Mouse (Mus musculus) spleen, postnatal 36 days (tissue): ENCODE measurements around the gene Ficd.

Experiments
- DNase-seq, 2 experiments: peaks; one replicate each; pipeline ENCODE4 v3.0.0; 2022; ENCODE audit warnings: low spot score in 2 of 2, mixed read lengths in 1 of 2

Gene Ficd

GRCm38 (mm10) chr5:113735345-113736112 is at the start of gene Ficd:
Ficd (plus strand) TSS chr5:113735803.
- peak; percentile 93 to 95 for DNase-seq

- DNase-seq: no peak
Observed at GRCm38 (mm10) chr5:113687514-113687913, 48.1 kb upstream of the Ficd start.

GRCm38 (mm10) chr5:113690069-113690548 is 45.5 kb upstream of the Ficd start:
- no peak for DNase-seq

GRCm38 (mm10) chr5:113690866-113691265 is 44.7 kb upstream of the Ficd start:
- no peak for DNase-seq

GRCm38 (mm10) chr5:113693196-113693755 is 42.3 kb upstream of the Ficd start:
- DNase-seq: no peak

GRCm38 (mm10) chr5:113694000-113694399 is 41.6 kb upstream of the Ficd start:
- no peak for DNase-seq

- DNase-seq: no peak
Observed at GRCm38 (mm10) chr5:113694415-113694814, 41.2 kb upstream of the Ficd start.

- no peak for DNase-seq
Observed at GRCm38 (mm10) chr5:113700388-113701023, 35.1 kb upstream of the Ficd start.

GRCm38 (mm10) chr5:113703803-113704585 is 31.6 kb upstream of the Ficd start:
- DNase-seq: no peak

- no peak for DNase-seq
Observed at GRCm38 (mm10) chr5:113712861-113713260, 22.7 kb upstream of the Ficd start.

GRCm38 (mm10) chr5:113716581-113717388 is 18.8 kb upstream of the Ficd start:
- no peak for DNase-seq

- no peak for DNase-seq
Observed at GRCm38 (mm10) chr5:113719221-113719661, 16.4 kb upstream of the Ficd start.

GRCm38 (mm10) chr5:113722224-113723013 is 13.2 kb upstream of the Ficd start:
- no peak for DNase-seq

- no peak for DNase-seq
Observed at GRCm38 (mm10) chr5:113723567-113724237, 11.9 kb upstream of the Ficd start.

GRCm38 (mm10) chr5:113724446-113724845 is 11.2 kb upstream of the Ficd start, which contains the start of gene 1700069L16Rik:
1700069L16Rik (minus strand) TSS chr5:113724772.
- peak; percentile 34 to 46 for DNase-seq

GRCm38 (mm10) chr5:113725417-113725816 is 10.2 kb upstream of the Ficd start:
- no peak for DNase-seq

- DNase-seq: no peak
Observed at GRCm38 (mm10) chr5:113726618-113727017, 9.0 kb upstream of the Ficd start.

GRCm38 (mm10) chr5:113727238-113727637 is 8.4 kb upstream of the Ficd start:
- no peak for DNase-seq

GRCm38 (mm10) chr5:113728011-113728410 is 7.6 kb upstream of the Ficd start:
- no peak for DNase-seq

- DNase-seq: no peak
Observed at GRCm38 (mm10) chr5:113728691-113729090, 6.9 kb upstream of the Ficd start.
